Mouse (Mus musculus) cerebellum, adult 2 months (tissue): Measurements from ENCODE around the gene Tcf7l2. TPM values are rescaled to one million over a fixed set of nuclear protein-coding genes. Genes with fewer than 3 reads are reported as not detected.

Experiments used
- DNase-seq, 2 experiments: peaks; one replicate each; pipeline ENCODE4 v3.0.0; 2021
- H3K27ac ChIP-seq: fragments of 200-500 bp; 2 replicates; pipeline ENCODE4 v1.5.1; 2012; ENCODE audit warnings: low read length, control low read depth, inconsistent platforms; ENCODE audit not compliant: insufficient read depth
- H3K27me3 ChIP-seq: fragments of 200-500 bp; 2 replicates; pipeline ENCODE4 v1.6.1; 2012; ENCODE audit warnings: inconsistent platforms, mild to moderate bottlenecking, low read length, moderate library complexity; ENCODE audit not compliant: control insufficient read depth, insufficient read depth
- H3K4me1 ChIP-seq: fragments of 200-500 bp; 2 replicates; pipeline ENCODE4 v1.6.1; 2011; ENCODE audit warnings: low read length; ENCODE audit not compliant: control insufficient read depth, insufficient read depth
- H3K4me3 ChIP-seq: fragments of 200-500 bp; replicated peaks from 2 replicates; pipeline ENCODE3; 2011; ENCODE audit warnings: mild to moderate bottlenecking, low read depth, low read length, control low read depth; ENCODE audit not compliant: insufficient read depth
- CTCF ChIP-seq: fragments of 200-500 bp; IDR thresholded peaks from 2 replicates; pipeline ENCODE4 v1.5.1; 2011; ENCODE audit warnings: low read depth, mild to moderate bottlenecking, control low read depth, low read length, moderate library complexity, borderline replicate concordance; ENCODE audit not compliant: insufficient read depth
- POLR2A ChIP-seq: fragments of 200-500 bp; IDR thresholded peaks from 2 replicates; pipeline ENCODE4 v1.6.1; 2011; ENCODE audit warnings: low read length, control low read depth, borderline replicate concordance; ENCODE audit not compliant: insufficient read depth
- WGBS: fragments of 180-500 bp; shearing (Covaris S2); methylation state at CpG from one replicate; pipeline ENCODE4 v1.1.7; 2018; 5-methylcytosine and 5-hydroxymethylcytosine counted together
- polyA plus RNA-seq: library from polyadenylated mRNA; depleted of rRNA; stranded (reverse); fragments of >200 nt; gene quantifications from 2 replicates; pipeline ENCODE4 v1.2.3, GENCODE M21; 2012

Gene Tcf7l2
- polyA plus RNA-seq, 1 experiment, result 23.3 TPM

GRCm38 (mm10) chr19:55704071-55704470 is 37.5 kb upstream of the Tcf7l2 start:
- Histone ChIP-seq H3K4me3 (no peak overlapping the region), H3K4me1 (no peaks in the 10 kb centered on the region), H3K27ac (no peak overlapping the region), H3K27me3 (no peaks in the 10 kb centered on the region)
- 57% methylated on average over 6 of the region's 6 CpGs for WGBS
- TF ChIP-seq CTCF (no peak), POLR2A (no peak)
- DNase-seq, result no peak

DNA sequence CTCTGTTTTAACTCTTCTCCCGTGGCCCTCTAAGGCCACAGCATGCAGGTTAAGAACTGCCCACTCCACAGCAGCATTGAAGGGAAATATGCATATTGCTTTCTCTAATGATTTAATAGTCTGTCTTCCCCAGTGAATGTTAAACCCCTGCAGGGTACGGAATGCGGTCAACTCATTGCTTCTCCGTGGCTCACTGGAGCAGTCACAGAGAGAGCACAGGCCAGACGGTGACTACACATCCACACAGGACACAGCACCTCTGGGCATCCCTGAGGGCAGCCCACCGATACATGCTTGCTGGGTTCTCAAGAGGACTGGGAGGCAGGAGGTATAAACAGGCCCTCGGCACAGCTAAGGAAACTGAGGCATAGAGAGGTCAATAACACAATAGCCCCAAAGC is 35.3 kb upstream of the Tcf7l2 start:
- TF ChIP-seq CTCF (no peak), POLR2A (no peak)
- no peaks in the 10 kb centered on the region for H3K4me1 ChIP-seq
- WGBS, result 56% methylated on average over 7 of the region's 7 CpGs
- H3K4me3 ChIP-seq, result no peak overlapping the region
- H3K27ac ChIP-seq, result no peak overlapping the region
- DNase-seq, result no peak
- no peaks in the 10 kb centered on the region for H3K27me3 ChIP-seq

GRCm38 (mm10) chr19:55706806-55707205 is 34.8 kb upstream of the Tcf7l2 start:
- Histone ChIP-seq H3K4me1 (no peaks in the 10 kb centered on the region), H3K4me3 (no peak overlapping the region), H3K27ac (no peak overlapping the region), H3K27me3 (no peaks in the 10 kb centered on the region)
- DNase-seq, result no peak
- WGBS, result 73% methylated on average over 6 of the region's 6 CpGs
- TF ChIP-seq CTCF (no peak), POLR2A (no peak)

DNA sequence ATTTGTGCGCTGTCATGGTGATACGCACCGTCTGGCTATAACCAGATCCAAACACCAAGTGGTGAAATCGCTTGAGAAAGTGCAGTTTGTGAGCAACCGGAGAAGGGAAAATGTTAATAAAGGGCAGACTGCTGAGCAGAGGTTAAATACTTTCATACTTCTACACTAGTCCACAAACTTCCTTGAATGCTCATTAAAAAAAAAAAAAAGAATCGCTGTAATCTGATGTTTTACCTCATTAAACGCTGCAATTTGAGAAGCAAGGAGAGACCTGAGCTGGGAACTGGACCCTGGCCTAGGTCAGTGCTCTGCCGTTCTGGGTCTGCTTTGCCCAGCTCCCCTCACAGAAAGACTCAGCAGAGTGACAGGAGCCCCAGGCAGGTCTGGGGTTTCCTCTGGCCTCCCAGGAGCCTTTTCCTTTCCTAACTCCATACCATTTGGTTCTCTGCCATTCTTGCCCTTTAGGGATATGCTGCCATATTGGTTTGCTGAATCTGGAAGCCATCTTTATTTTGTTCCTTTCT is 33.5 kb upstream of the Tcf7l2 start:
- H3K27ac ChIP-seq, result no peak overlapping the region
- DNase-seq, result no peak
- H3K4me1 ChIP-seq, result no peaks in the 10 kb centered on the region
- 88% methylated on average over 8 of the region's 8 CpGs for WGBS
- no peaks in the 10 kb centered on the region for H3K27me3 ChIP-seq
- no peak overlapping the region for H3K4me3 ChIP-seq
- TF ChIP-seq POLR2A (no peak), CTCF (no peak)

- Histone ChIP-seq H3K27me3 (no peaks in the 10 kb centered on the region), H3K27ac (no peak overlapping the region), H3K4me3 (no peak overlapping the region), H3K4me1 (no peaks in the 10 kb centered on the region)
- TF ChIP-seq POLR2A (no peak), CTCF (no peak)
- 34% methylated on average over 5 of the region's 5 CpGs for WGBS
- DNase-seq, result no peak
Observed at GRCm38 (mm10) chr19:55710841-55711240, 30.8 kb upstream of the Tcf7l2 start.

GRCm38 (mm10) chr19:55711701-55712100 is 29.9 kb upstream of the Tcf7l2 start:
- WGBS, result 86% methylated on average over 5 of the region's 5 CpGs

DNA sequence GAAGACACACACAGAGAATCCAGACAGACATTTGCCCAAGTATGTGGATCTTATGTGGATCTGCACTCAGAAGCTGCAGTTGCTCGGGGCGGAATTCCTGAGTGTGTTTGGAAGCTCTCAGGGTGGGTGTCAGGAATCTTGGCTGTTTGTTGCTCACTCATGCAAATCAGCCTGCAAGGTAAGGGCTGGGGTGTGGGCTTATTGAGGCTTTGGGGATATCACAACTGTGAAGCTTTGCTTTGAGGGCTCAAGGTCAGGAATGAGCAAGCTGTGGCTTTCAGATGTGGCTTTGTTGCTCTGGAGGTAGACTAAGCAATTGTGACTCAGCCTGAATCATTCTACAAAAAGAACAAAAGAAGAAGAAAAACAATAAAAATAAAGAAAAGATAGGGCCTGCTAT is 28.9 kb upstream of the Tcf7l2 start:
- 84% methylated on average over 2 of the region's 2 CpGs for WGBS
- Histone ChIP-seq H3K4me1 (no peaks in the 10 kb centered on the region), H3K27ac (no peak overlapping the region), H3K27me3 (no peaks in the 10 kb centered on the region), H3K4me3 (no peak overlapping the region)
- DNase-seq, result no peak
- no peak for TF ChIP-seq POLR2A
- TF ChIP-seq CTCF, result no peak

More at GRCm38 (mm10) chr19:55711701-55712100, 29.9 kb upstream of the Tcf7l2 start:
- Histone ChIP-seq H3K4me1 (no peaks in the 10 kb centered on the region), H3K27ac (no peak overlapping the region), H3K4me3 (no peak overlapping the region), H3K27me3 (no peaks in the 10 kb centered on the region)
- TF ChIP-seq CTCF (no peak), POLR2A (no peak)
- DNase-seq, result no peak

DNA sequence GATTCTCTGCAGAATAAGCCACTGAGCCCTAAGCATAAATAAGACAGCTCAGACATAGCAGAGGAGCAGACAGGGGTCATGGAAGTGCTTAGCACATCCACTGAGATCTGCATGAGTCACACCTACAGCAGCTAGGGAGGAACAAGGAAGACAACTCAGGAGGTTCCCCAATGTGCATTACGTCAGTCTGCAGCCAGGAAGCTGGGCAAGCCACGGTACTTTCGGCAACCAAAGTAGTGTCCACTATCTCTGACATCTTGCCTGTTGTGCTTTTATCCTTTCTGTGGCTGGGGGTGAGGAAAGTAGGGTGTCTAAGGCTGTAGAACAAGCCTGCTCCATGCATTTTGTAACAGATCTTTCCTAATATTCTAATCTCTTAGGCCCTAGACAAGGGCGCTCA is 27.6 kb upstream of the Tcf7l2 start:
- Histone ChIP-seq H3K27ac (no peak overlapping the region), H3K4me3 (no peak overlapping the region), H3K27me3 (no peaks in the 10 kb centered on the region), H3K4me1 (no peaks in the 10 kb centered on the region)
- no peak for TF ChIP-seq CTCF
- TF ChIP-seq POLR2A, result no peak
- 88% methylated on average over 4 of the region's 4 CpGs for WGBS
- DNase-seq, result no peak
